Mouse (Mus musculus): ENCODE measurements around the gene Gsdma2. TPM values are rescaled to one million over a fixed set of nuclear protein-coding genes. Genes with fewer than 3 reads are reported as not detected.
A peak's percentile ranks its signal among the peaks of the same experiment; 100 is the strongest.
"Not testable (repeated sequence)": the region's sequence is repeated elsewhere in the genome, so short reads cannot be mapped to it uniquely, and the experiment has no call there.

The Gsdma2 gene
- polyA plus RNA-seq, 1 experiment, result 0.42 TPM

DNA sequence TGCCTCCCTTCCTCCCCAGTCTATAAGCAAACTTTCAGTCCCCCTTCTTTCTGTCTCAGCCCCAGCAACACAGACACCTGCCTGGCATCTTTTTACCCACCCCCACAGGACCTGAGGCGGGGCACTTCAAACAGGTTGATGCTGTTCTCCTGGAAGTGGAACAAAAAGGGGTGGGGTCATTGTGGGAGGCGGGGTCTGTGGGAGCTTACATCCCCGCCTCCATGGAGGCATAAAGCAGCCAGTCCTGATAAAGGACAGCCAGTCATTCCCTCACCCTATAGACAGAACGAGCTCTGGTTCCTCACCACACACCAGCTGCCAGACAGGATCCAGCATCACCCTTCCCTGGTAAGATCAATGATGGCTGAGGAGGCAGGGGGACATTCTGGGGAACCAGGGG lies 17.5 kb downstream of the Gsdma2 start, which contains the start of gene Gsdma:
Gene Gsdma, plus strand, starts transcription at position 261 of the 400 bp plus-strand sequence.
- Histone ChIP-seq H3K27me3 (ENCODE audit: control insufficient read depth, insufficient read depth, low read length) (no peaks in the 10 kb centered on the region), H3K36me3 (ENCODE audit: control insufficient read depth, insufficient read depth, low read length) (no peaks in the 10 kb centered on the region), H3K4me3 (ENCODE audit: control insufficient read depth, low read depth, low read length) (no peak within 1 kb of the TSS), H3K4me1 (ENCODE audit: control insufficient read depth, insufficient read depth, low read length) (no peaks in the 10 kb centered on the region), H3K27ac (ENCODE audit: control insufficient read depth, insufficient read depth, low read depth, low read length) (no peak within 1 kb of the TSS)
- no peak for TF ChIP-seq CTCF (IDR thresholded peaks at IDR 0.05; ENCODE audit: control insufficient read depth, insufficient read depth, insufficient replicate concordance, low read depth, low read length)
- TF ChIP-seq POLR2A (IDR thresholded peaks at IDR 0.05; ENCODE audit: control insufficient read depth, low read depth, low read length), result no peak

DNA sequence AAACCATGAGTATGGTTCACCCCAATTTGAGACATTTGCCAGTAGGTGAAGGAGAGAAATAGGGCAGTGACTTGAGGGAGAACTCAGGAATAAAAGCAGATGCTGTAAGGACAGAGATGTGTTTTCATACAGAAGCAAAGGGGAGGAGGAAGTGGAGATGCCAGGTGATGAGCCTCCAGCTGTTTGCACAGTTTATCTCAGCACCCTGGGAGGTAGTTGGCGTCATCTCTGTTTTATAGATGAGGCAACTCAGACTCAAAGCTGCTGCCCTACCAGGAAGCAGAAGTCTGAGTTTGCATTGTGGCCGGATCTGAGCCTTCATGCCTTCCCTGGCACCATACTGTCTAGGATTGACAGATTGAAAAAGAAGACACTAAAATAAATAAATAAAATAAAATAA lies 22.4 kb downstream of the Gsdma2 start:
- no peak for TF ChIP-seq POLR2A (IDR thresholded peaks at IDR 0.05; ENCODE audit: control insufficient read depth, low read depth, low read length)
- no peak for TF ChIP-seq CTCF (IDR thresholded peaks at IDR 0.05; ENCODE audit: control insufficient read depth, insufficient read depth, insufficient replicate concordance, low read depth, low read length)
- Histone ChIP-seq H3K27me3 (ENCODE audit: control insufficient read depth, insufficient read depth, low read length) (no peaks in the 10 kb centered on the region), H3K4me1 (ENCODE audit: control insufficient read depth, insufficient read depth, low read length) (peaks cover 5% of the 10 kb centered on the region; the same call in 1 of the 2 replicates), H3K4me3 (ENCODE audit: control insufficient read depth, low read depth, low read length) (no peak overlapping the region), H3K27ac (ENCODE audit: control insufficient read depth, insufficient read depth, low read depth, low read length) (no peak overlapping the region), H3K36me3 (ENCODE audit: control insufficient read depth, insufficient read depth, low read length) (no peaks in the 10 kb centered on the region)

DNA sequence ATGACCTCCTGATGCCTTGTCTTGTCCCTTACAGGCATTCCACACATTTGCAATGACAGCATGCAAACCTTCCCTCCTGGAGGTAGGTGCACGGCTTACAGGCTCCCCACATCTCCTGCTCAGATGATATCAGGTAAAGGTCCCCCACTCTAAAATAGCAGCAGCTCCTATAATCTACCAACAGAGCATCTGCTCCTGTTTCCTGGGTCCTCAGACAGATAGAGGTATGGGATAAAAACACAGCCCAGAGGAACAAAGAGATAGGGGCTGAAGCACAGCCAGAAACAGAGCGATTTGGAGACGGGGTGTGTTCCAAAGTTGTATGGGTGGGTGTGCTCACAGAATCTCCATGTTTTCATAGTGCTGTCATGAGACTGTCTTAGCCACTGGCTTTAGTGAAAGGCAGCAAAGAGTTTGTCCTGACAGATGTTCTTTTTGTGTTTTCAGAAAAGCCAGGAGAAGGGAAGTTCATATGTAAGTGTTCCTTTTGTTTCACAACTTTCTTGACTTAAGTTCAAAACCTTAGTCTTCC lies 24.8 kb downstream of the Gsdma2 start:
- Histone ChIP-seq H3K4me1 (ENCODE audit: control insufficient read depth, insufficient read depth, low read length) (peaks cover 5% of the 10 kb centered on the region; the same call in 1 of the 2 replicates), H3K27me3 (ENCODE audit: control insufficient read depth, insufficient read depth, low read length) (no peaks in the 10 kb centered on the region), H3K27ac (ENCODE audit: control insufficient read depth, insufficient read depth, low read depth, low read length) (no peak overlapping the region), H3K36me3 (ENCODE audit: control insufficient read depth, insufficient read depth, low read length) (no peaks in the 10 kb centered on the region), H3K4me3 (ENCODE audit: control insufficient read depth, low read depth, low read length) (no peak overlapping the region)
- TF ChIP-seq CTCF (IDR thresholded peaks at IDR 0.05; ENCODE audit: control insufficient read depth, insufficient read depth, insufficient replicate concordance, low read depth, low read length) (no peak), POLR2A (IDR thresholded peaks at IDR 0.05; ENCODE audit: control insufficient read depth, low read depth, low read length) (no peak)

DNA sequence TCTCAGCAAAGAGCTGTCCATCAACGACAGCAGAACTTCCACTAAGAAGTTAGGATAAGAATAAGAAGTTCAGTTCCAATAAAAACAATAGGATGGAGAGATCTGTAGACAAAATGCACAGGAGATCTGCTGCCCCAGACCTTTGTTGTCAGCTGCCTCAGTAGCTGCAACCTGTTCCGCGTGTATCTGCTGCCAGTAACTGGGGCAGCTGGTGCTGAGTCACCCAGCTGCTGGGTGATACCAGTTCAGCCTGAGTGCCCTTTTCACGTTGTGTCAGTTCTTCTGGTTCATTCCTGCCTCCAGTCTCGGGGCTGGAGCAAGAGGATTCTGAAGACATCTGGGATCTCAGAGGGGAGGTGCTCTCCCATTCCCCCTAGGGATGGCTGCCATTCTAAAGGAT lies 25.3 kb downstream of the Gsdma2 start:
- H3K4me1 ChIP-seq (ENCODE audit: control insufficient read depth, insufficient read depth, low read length), result peaks cover 5% of the 10 kb centered on the region; the same call in 1 of the 2 replicates
- peak overlapping the region; percentile 21; the same call in 1 of the 2 replicates for H3K4me3 ChIP-seq (ENCODE audit: control insufficient read depth, low read depth, low read length)
- no peak for TF ChIP-seq POLR2A (IDR thresholded peaks at IDR 0.05; ENCODE audit: control insufficient read depth, low read depth, low read length)
- no peak for TF ChIP-seq CTCF (IDR thresholded peaks at IDR 0.05; ENCODE audit: control insufficient read depth, insufficient read depth, insufficient replicate concordance, low read depth, low read length)
- H3K27me3 ChIP-seq (ENCODE audit: control insufficient read depth, insufficient read depth, low read length), result no peaks in the 10 kb centered on the region
- no peak overlapping the region for H3K27ac ChIP-seq (ENCODE audit: control insufficient read depth, insufficient read depth, low read depth, low read length)
- H3K36me3 ChIP-seq (ENCODE audit: control insufficient read depth, insufficient read depth, low read length), result no peaks in the 10 kb centered on the region

DNA sequence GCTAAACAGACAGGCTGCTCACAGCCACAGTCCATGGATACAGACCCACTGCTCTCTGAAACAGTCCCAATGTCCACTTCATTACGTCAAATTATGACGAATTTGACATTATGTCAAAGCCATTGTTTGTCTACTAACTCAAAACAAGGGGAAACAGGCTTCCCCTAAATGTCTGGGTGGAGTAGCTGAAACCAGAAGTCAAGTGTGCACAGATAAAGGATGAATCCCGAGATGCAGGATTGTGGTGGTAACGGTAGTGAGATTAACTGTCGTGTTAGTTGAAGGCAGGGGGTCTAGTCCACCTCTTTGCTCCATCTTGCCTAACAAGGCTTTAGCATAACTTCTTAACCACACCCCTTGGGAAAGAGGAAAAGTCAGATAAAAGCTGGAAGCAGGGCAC lies 25.9 kb downstream of the Gsdma2 start:
- Histone ChIP-seq H3K36me3 (ENCODE audit: control insufficient read depth, insufficient read depth, low read length) (no peaks in the 10 kb centered on the region), H3K27ac (ENCODE audit: control insufficient read depth, insufficient read depth, low read depth, low read length) (no peak overlapping the region; the same call in 1 of the 2 replicates), H3K27me3 (ENCODE audit: control insufficient read depth, insufficient read depth, low read length) (no peaks in the 10 kb centered on the region), H3K4me1 (ENCODE audit: control insufficient read depth, insufficient read depth, low read length) (peaks cover 5% of the 10 kb centered on the region; the same call in 1 of the 2 replicates), H3K4me3 (ENCODE audit: control insufficient read depth, low read depth, low read length) (peak overlapping the region; percentile 74)
- TF ChIP-seq POLR2A (IDR thresholded peaks at IDR 0.05; ENCODE audit: control insufficient read depth, low read depth, low read length), result no peak
- TF ChIP-seq CTCF (IDR thresholded peaks at IDR 0.05; ENCODE audit: control insufficient read depth, insufficient read depth, insufficient replicate concordance, low read depth, low read length), result no peak

DNA sequence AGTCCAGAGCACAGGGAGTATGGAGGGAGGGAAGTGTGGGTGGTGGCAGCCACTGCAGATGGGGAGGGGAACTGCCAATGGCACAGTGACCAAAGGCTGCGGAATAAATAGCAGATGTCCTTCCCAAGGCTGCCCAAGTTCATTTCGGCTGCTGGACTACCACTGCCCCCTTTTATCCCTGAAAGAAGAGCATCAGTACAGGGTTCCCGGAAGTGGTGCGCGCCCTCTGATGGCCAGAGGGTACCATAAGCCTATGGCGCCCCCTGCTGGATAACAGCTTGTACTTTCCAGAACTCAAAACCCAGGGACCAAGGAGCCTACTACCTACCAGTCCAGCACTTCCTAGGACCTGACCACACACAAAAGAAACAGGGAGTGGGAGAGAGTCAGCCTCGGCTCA lies 26.6 kb downstream of the Gsdma2 start:
- 0 out of 2 replicates have a peak, but pooled peaks have one; percentile 16 for TF ChIP-seq CTCF (IDR thresholded peaks at IDR 0.05; ENCODE audit: control insufficient read depth, insufficient read depth, insufficient replicate concordance, low read depth, low read length)
- H3K4me1 ChIP-seq (ENCODE audit: control insufficient read depth, insufficient read depth, low read length); H3K27ac ChIP-seq (ENCODE audit: control insufficient read depth, insufficient read depth, low read depth, low read length); H3K27me3 ChIP-seq (ENCODE audit: control insufficient read depth, insufficient read depth, low read length); H3K36me3 ChIP-seq (ENCODE audit: control insufficient read depth, insufficient read depth, low read length): not testable (repeated sequence)
- peak overlapping the region; percentile 74 for H3K4me3 ChIP-seq (ENCODE audit: control insufficient read depth, low read depth, low read length)

DNA sequence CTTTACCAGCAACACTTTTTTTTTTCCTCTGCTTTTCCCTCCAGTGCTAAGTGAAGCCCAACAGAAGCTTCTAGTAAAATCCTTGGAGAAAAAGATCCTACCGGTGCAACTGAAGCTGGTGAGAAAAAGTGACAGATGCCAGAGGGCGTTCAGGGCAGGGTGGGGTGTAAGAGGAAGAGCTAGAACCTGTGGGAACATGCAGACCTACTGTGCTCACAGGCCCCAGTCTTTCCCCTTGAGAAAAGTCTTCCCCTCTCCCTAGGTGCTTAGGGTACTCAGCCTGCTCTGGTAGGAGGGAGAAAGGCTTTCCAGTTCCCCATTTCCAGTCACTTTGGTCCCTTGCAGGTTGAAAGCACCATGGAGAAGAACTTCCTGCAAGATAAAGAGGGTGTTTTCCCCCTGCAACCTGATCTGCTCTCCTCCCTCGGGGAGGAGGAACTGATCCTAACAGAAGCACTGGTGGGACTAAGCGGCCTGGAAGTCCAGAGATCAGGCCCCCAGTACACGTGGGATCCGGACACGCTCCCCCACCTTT lies 29.3 kb downstream of the Gsdma2 start:
- H3K36me3 ChIP-seq (ENCODE audit: control insufficient read depth, insufficient read depth, low read length), result no peaks in the 10 kb centered on the region
- H3K4me1 ChIP-seq (ENCODE audit: control insufficient read depth, insufficient read depth, low read length), result peaks cover 5% of the 10 kb centered on the region; the same call in 1 of the 2 replicates
- H3K27ac ChIP-seq (ENCODE audit: control insufficient read depth, insufficient read depth, low read depth, low read length), result no peak overlapping the region
- no peak overlapping the region for H3K4me3 ChIP-seq (ENCODE audit: control insufficient read depth, low read depth, low read length)
- TF ChIP-seq POLR2A (IDR thresholded peaks at IDR 0.05; ENCODE audit: control insufficient read depth, low read depth, low read length) (no peak), CTCF (IDR thresholded peaks at IDR 0.05; ENCODE audit: control insufficient read depth, insufficient read depth, insufficient replicate concordance, low read depth, low read length) (no peak)
- no peaks in the 10 kb centered on the region for H3K27me3 ChIP-seq (ENCODE audit: control insufficient read depth, insufficient read depth, low read length)
